Mouse (Mus musculus): ENCODE results near the gene Phactr1.
"Not testable (repeated sequence)": the region's sequence is repeated elsewhere in the genome, so short reads cannot be mapped to it uniquely, and the experiment has no call there.

Phactr1 gene

GRCm38 (mm10) chr13:42921769-42922450 is 241.5 kb downstream of the Phactr1 start:
- DNase-seq (ENCODE audit: low read depth, low spot score) = no peak

- DNase-seq (ENCODE audit: low read depth, low spot score) = no peak
Measured at GRCm38 (mm10) chr13:42927778-42928177, 247.4 kb downstream of the Phactr1 start.

GRCm38 (mm10) chr13:42929529-42930235 is 249.3 kb downstream of the Phactr1 start:
- DNase-seq (ENCODE audit: low read depth, low spot score) = no peak

- DNase-seq (ENCODE audit: low read depth, low spot score) = no peak
Measured at GRCm38 (mm10) chr13:42932046-42932445, 251.6 kb downstream of the Phactr1 start.

- no peak for DNase-seq (ENCODE audit: low read depth, low spot score)
Measured at GRCm38 (mm10) chr13:42934538-42935126, 254.2 kb downstream of the Phactr1 start.

- no peak for DNase-seq (ENCODE audit: low read depth, low spot score)
Measured at GRCm38 (mm10) chr13:42937871-42938270, 257.4 kb downstream of the Phactr1 start.

- no peak for DNase-seq (ENCODE audit: low read depth, low spot score)
Measured at GRCm38 (mm10) chr13:42938346-42938745, 257.9 kb downstream of the Phactr1 start.

GRCm38 (mm10) chr13:42940271-42940670 is 259.8 kb downstream of the Phactr1 start:
- DNase-seq (ENCODE audit: low read depth, low spot score) = no peak

GRCm38 (mm10) chr13:42944106-42944505 is 263.7 kb downstream of the Phactr1 start:
- no peak for DNase-seq (ENCODE audit: low read depth, low spot score)

GRCm38 (mm10) chr13:42945201-42945600 is 264.8 kb downstream of the Phactr1 start:
- not testable (repeated sequence) for DNase-seq (ENCODE audit: low read depth, low spot score)

GRCm38 (mm10) chr13:42948717-42949265 is 268.4 kb downstream of the Phactr1 start:
- no peak for DNase-seq (ENCODE audit: low read depth, low spot score)

GRCm38 (mm10) chr13:42949336-42949735 is 268.9 kb downstream of the Phactr1 start:
- DNase-seq (ENCODE audit: low read depth, low spot score) = no peak

- no peak for DNase-seq (ENCODE audit: low read depth, low spot score)
Measured at GRCm38 (mm10) chr13:42950056-42950455, 269.6 kb downstream of the Phactr1 start.

GRCm38 (mm10) chr13:42952037-42952721 is 271.8 kb downstream of the Phactr1 start:
- DNase-seq (ENCODE audit: low read depth, low spot score) = no peak

GRCm38 (mm10) chr13:42953071-42953470 is 272.6 kb downstream of the Phactr1 start:
- no peak for DNase-seq (ENCODE audit: low read depth, low spot score)

GRCm38 (mm10) chr13:42954116-42954515 is 273.7 kb downstream of the Phactr1 start:
- DNase-seq (ENCODE audit: low read depth, low spot score) = no peak

- no peak for DNase-seq (ENCODE audit: low read depth, low spot score)
Measured at GRCm38 (mm10) chr13:42956327-42956726, 275.9 kb downstream of the Phactr1 start.

GRCm38 (mm10) chr13:42957856-42958255 is 277.4 kb downstream of the Phactr1 start:
- DNase-seq (ENCODE audit: low read depth, low spot score) = no peak

- DNase-seq (ENCODE audit: low read depth, low spot score) = no peak
Measured at GRCm38 (mm10) chr13:42958867-42959266, 278.4 kb downstream of the Phactr1 start.

- DNase-seq (ENCODE audit: low read depth, low spot score) = no peak
Measured at GRCm38 (mm10) chr13:42961561-42961960, 281.1 kb downstream of the Phactr1 start.

- no peak for DNase-seq (ENCODE audit: low read depth, low spot score)
Measured at GRCm38 (mm10) chr13:42968537-42968936, 288.1 kb downstream of the Phactr1 start.

- DNase-seq (ENCODE audit: low read depth, low spot score) = no peak
Measured at GRCm38 (mm10) chr13:42973561-42973960, 293.1 kb downstream of the Phactr1 start.

All from skeletal muscle tissue, adult 2 months (tissue).